Mouse (Mus musculus): ENCODE results near the gene Tbc1d4. TPM values are rescaled to one million over a fixed set of nuclear protein-coding genes. Genes with fewer than 3 reads are reported as not detected.

The Tbc1d4 gene
- total and polyA plus RNA-seq, 2 experiments from 2014 or later, result 6.9 to 14.7 TPM

DNA sequence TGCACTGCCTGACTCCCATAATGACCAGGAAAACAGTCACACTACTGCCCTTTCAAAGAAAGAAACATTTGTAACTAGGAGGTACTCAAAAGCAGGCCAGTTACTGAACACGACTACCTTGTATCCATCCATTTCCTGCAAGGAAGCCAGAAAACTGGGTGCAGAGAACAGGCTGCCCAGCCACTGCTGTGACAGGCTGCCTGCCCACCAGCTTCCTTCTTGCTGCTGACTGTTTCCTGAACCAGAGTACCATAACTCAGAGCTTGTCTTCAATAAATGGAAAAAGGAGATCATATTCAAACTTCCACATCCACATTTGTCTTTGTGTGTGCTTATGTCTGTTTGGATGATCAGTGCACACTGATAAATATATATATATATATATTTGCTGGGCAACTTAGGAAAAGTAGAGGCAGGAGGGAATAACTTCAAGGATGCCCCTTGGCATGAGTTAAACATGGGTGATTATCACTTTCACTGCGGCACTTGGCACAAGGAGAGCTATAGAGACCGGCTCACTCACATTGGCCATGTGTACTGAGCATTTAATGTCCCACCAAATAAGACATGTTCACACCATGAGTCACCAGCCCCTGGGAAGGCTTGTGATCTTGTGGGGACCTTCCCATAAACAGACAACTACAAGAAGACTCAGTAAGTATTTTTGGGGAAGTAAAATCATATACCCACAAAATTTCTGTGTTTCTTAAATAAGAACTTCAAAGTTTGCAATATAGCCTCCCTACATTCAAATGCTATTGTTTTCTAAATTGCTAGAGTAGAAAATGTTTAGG, 105.6 kb downstream of the Tbc1d4 start:
- no peak overlapping the region for H3K27ac ChIP-seq (ENCODE audit: low read depth, low read length)
- no peak overlapping the region for H3K9ac ChIP-seq
- H3K36me3 ChIP-seq (ENCODE audit: insufficient read depth), result no peaks in the 10 kb centered on the region
- H3K4me2 ChIP-seq (ENCODE audit: low read depth), result no peak overlapping the region
- no peak overlapping the region for H3K4me3 ChIP-seq (ENCODE audit: low read depth, low read length)
- H3K4me1 ChIP-seq (ENCODE audit: insufficient read depth), result 0 out of 2 replicates have a peak, but pooled peaks cover 4% of the 10 kb centered on the region
- ATAC-seq (no peak), DNase-seq (no peak)
- WGBS, result 77% methylated on average over 3 of the region's 3 CpGs
- H3K27me3 ChIP-seq (ENCODE audit: insufficient read depth, low read length), result no peaks in the 10 kb centered on the region
- no peak for TF ChIP-seq CTCF (IDR thresholded peaks at IDR 0.05; ENCODE audit: low read depth)
- H3K9me3 ChIP-seq (ENCODE audit: low read length), result no peaks in the 10 kb centered on the region

GRCm38 (mm10) chr14:101501868-101502267, 107.1 kb downstream of the Tbc1d4 start:
- Histone ChIP-seq H3K27ac (ENCODE audit: low read depth, low read length) (no peak overlapping the region), H3K4me1 (ENCODE audit: insufficient read depth) (0 out of 2 replicates have a peak, but pooled peaks cover 4% of the 10 kb centered on the region), H3K36me3 (ENCODE audit: insufficient read depth) (no peaks in the 10 kb centered on the region), H3K9me3 (ENCODE audit: low read length) (no peaks in the 10 kb centered on the region), H3K27me3 (ENCODE audit: insufficient read depth, low read length) (no peaks in the 10 kb centered on the region), H3K4me2 (ENCODE audit: low read depth) (peak overlapping the region; percentile 23; the same call in 1 of the 2 replicates), H3K9ac (no peak overlapping the region), H3K4me3 (ENCODE audit: low read depth, low read length) (no peak overlapping the region)
- WGBS, result 23% methylated on average over 6 of the region's 6 CpGs
- ATAC-seq (no peak), DNase-seq (no peak)
- TF ChIP-seq CTCF (IDR thresholded peaks at IDR 0.05; ENCODE audit: low read depth), result no peak

DNA sequence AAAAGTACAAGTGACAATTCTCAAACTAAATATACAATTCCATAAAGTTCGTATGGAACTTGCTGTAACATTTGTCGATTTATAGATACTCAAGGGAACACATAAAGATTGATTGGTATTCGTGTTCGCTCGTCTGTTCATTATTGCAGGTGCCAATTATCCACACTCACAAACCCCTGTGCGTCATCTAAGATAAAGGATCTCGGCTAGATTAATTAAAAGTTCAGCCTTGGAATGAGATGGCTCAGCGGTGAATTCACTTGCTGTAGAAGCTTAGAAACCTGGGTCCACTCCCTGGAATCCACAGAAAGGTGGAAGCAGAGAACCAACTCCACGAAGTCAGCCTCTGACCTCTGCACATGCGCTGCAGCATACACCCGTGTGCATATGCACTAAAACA, 107.5 kb downstream of the Tbc1d4 start:
- DNase-seq (no peak), ATAC-seq (no peak)
- H3K4me2 ChIP-seq (ENCODE audit: low read depth), result peak overlapping the region; percentile 23; the same call in 1 of the 2 replicates

DNA sequence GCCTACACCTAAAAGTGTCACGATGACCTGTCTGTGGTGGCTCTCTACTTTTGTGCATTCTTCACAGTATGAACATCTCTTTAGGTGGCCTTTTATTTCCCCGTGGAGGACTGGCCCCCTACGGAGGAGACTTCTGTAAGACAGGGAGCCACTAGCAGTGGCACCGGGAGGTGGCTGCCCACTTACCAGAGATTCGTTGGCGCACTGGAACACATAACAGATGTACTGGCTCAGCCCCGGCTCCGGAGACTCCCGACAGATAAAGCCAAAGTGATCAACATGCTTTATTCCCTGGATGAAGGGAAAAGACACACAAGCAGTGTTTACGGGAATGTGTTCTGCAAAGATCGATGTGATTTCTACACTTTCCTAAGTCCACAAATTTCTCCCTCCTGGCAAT, 108.2 kb downstream of the Tbc1d4 start:
- Histone ChIP-seq H3K9ac (no peak overlapping the region), H3K9me3 (ENCODE audit: low read length) (no peaks in the 10 kb centered on the region), H3K27me3 (ENCODE audit: insufficient read depth, low read length) (no peaks in the 10 kb centered on the region), H3K4me1 (ENCODE audit: insufficient read depth) (0 out of 2 replicates have a peak, but pooled peaks cover 4% of the 10 kb centered on the region), H3K36me3 (ENCODE audit: insufficient read depth) (no peaks in the 10 kb centered on the region), H3K27ac (ENCODE audit: low read depth, low read length) (no peak overlapping the region), H3K4me3 (ENCODE audit: low read depth, low read length) (no peak overlapping the region), H3K4me2 (ENCODE audit: low read depth) (no peak overlapping the region)
- ATAC-seq, result no peak
- TF ChIP-seq CTCF (IDR thresholded peaks at IDR 0.05; ENCODE audit: low read depth), result no peak
- WGBS, result 30% methylated on average over 11 of the region's 11 CpGs
- no peak for DNase-seq

More for the DNA sequence above, 107.5 kb downstream of the Tbc1d4 start:
- Histone ChIP-seq H3K4me1 (ENCODE audit: insufficient read depth) (0 out of 2 replicates have a peak, but pooled peaks cover 4% of the 10 kb centered on the region), H3K27ac (ENCODE audit: low read depth, low read length) (no peak overlapping the region), H3K4me3 (ENCODE audit: low read depth, low read length) (no peak overlapping the region), H3K36me3 (ENCODE audit: insufficient read depth) (no peaks in the 10 kb centered on the region), H3K9me3 (ENCODE audit: low read length) (no peaks in the 10 kb centered on the region), H3K9ac (no peak overlapping the region), H3K27me3 (ENCODE audit: insufficient read depth, low read length) (no peaks in the 10 kb centered on the region)
- TF ChIP-seq CTCF (IDR thresholded peaks at IDR 0.05; ENCODE audit: low read depth), result no peak
- WGBS, result 30% methylated on average over 11 of the region's 11 CpGs

DNA sequence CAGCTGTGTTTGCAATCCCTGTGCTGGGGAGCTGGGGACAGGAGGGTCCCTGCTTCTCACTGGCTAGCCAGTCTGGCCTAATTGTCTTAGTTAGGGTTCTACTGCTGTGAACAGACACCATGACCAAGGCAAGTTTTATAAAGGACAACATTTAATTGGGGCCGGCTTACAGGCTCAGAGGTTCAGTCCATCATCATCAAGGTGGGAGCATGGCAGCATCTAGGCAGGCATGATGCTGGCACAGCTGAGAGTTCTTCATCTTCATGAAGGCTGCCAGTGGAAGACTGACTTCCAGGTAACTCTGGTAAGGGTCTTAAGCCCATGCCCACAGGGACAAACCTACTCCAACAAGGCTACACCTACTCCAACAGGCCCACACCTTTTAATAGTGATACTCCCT, 109.2 kb downstream of the Tbc1d4 start:
- 95% methylated on average over 1 of the region's 1 CpGs for WGBS
- TF ChIP-seq CTCF (IDR thresholded peaks at IDR 0.05; ENCODE audit: low read depth), result no peak
- Histone ChIP-seq H3K27me3 (ENCODE audit: insufficient read depth, low read length) (no peaks in the 10 kb centered on the region), H3K9me3 (ENCODE audit: low read length) (no peaks in the 10 kb centered on the region), H3K27ac (ENCODE audit: low read depth, low read length) (no peak overlapping the region), H3K4me1 (ENCODE audit: insufficient read depth) (0 out of 2 replicates have a peak, but pooled peaks cover 4% of the 10 kb centered on the region), H3K4me2 (ENCODE audit: low read depth) (no peak overlapping the region), H3K4me3 (ENCODE audit: low read depth, low read length) (no peak overlapping the region), H3K9ac (no peak overlapping the region), H3K36me3 (ENCODE audit: insufficient read depth) (no peaks in the 10 kb centered on the region)
- no peak for ATAC-seq
- no peak for DNase-seq

DNA sequence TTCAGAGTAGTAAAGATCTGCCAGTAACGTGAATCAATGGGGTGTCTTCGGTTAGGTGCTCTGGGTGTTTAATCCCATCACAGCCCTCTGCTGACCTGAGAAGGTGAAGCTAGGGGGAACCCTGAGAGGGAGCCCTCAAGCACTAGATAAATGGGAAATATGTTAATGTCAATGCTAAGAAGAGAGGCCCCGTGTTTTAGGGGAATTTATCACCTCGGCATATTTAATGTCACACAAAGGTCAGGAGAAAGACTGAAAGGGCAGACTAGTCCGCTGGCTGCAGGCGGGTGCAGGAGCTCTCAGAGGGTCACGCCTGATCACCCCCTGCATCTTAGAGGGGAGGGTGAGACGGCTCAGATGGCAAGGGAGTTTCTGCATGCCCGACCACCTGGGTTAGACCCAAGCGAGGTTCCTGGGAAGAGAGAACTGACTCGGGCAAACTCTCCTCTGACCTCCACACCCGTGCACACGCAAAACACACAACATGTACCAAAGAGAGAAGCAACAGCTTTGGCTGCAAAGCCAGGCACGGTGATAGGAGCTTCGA, 120.7 kb downstream of the Tbc1d4 start:
- no peaks in the 10 kb centered on the region for H3K27me3 ChIP-seq (ENCODE audit: insufficient read depth, low read length)
- no peak for DNase-seq
- H3K9ac ChIP-seq, result no peak overlapping the region
- H3K36me3 ChIP-seq (ENCODE audit: insufficient read depth), result no peaks in the 10 kb centered on the region
- no peak overlapping the region for H3K27ac ChIP-seq (ENCODE audit: low read depth, low read length)
- no peak for TF ChIP-seq CTCF (IDR thresholded peaks at IDR 0.05; ENCODE audit: low read depth)
- no peaks in the 10 kb centered on the region for H3K9me3 ChIP-seq (ENCODE audit: low read length)
- no peak overlapping the region for H3K4me2 ChIP-seq (ENCODE audit: low read depth)
- ATAC-seq, result no peak
- no peak overlapping the region for H3K4me3 ChIP-seq (ENCODE audit: low read depth, low read length)
- no peaks in the 10 kb centered on the region for H3K4me1 ChIP-seq (ENCODE audit: insufficient read depth)
- WGBS, result 80% methylated on average over 15 of the region's 15 CpGs

- H3K27ac ChIP-seq (ENCODE audit: low read depth, low read length), result no peak overlapping the region
- no peaks in the 10 kb centered on the region for H3K9me3 ChIP-seq (ENCODE audit: low read length)
- H3K36me3 ChIP-seq (ENCODE audit: insufficient read depth), result no peaks in the 10 kb centered on the region
- no peaks in the 10 kb centered on the region for H3K4me1 ChIP-seq (ENCODE audit: insufficient read depth)
- no peaks in the 10 kb centered on the region for H3K27me3 ChIP-seq (ENCODE audit: insufficient read depth, low read length)
- no peak overlapping the region for H3K4me3 ChIP-seq (ENCODE audit: low read depth, low read length)
- no peak for ATAC-seq
- no peak overlapping the region for H3K9ac ChIP-seq
- no peak for TF ChIP-seq CTCF (IDR thresholded peaks at IDR 0.05; ENCODE audit: low read depth)
- no peak overlapping the region for H3K4me2 ChIP-seq (ENCODE audit: low read depth)
- 71% methylated on average over 3 of the region's 3 CpGs for WGBS
- DNase-seq, result no peak
Measured at GRCm38 (mm10) chr14:101486550-101486949, 122.4 kb downstream of the Tbc1d4 start.

Measured in forebrain, postnatal 0 days (tissue).